Mouse (Mus musculus) telencephalon, adult 2 months (tissue): ENCODE data around the gene Gm20916.
"Not testable (repeated sequence)": the region's sequence is repeated elsewhere in the genome, so short reads cannot be mapped to it uniquely, and the experiment has no call there.

Source experiments
- DNase-seq: peaks from one replicate; pipeline ENCODE4 v3.0.0-alpha.2; 2011; ENCODE audit warnings: low read depth, low spot score

Gm20916 gene

DNA sequence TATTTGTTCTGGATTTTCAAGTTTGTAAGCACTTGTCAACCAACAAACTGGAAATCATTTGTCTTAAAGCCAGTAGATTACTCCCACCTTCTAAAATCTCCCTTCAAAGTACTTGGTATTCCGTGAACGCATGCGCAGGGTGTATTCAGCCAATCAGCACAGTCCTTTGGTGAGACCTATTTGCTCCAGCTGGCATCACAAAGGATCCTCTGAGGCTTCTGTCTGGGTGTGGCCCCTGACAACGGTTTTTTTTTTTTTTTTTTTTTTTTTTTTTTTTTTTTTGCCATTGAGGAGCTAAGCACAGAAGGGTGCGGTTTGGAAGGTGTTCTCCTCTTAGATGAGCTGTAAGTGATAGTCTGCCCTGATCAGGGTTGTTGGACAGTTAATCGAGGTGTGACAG lies at the start of gene Gm20916:
Gene Gm20916 (plus strand): TSS at position 301 of the 400 bp plus-strand sequence.
- DNase-seq, result not testable (repeated sequence)
